Mouse (Mus musculus) liver, embryonic 14.5 days (tissue): Measurements from ENCODE around the gene Timm8b. TPM values are rescaled to one million over a fixed set of nuclear protein-coding genes. Genes with fewer than 3 reads are reported as not detected.

ENCODE experiments used
- ATAC-seq: fragments of 200-750 bp; cut with Nextera tagmentation; 2 replicates; pipeline ENCODE4 v1.8.0; 2017; ENCODE audit warnings: moderate number of reproducible peaks, mild to moderate bottlenecking, moderate library complexity; ENCODE audit not compliant: insufficient read depth
- DNase-seq, 3 experiments: peaks; one replicate each; pipeline ENCODE4 v3.0.0-alpha.2; 2012 to 2013; ENCODE audit warnings: low read depth in 3 of 3, low spot score in 3 of 3
- H3K27ac ChIP-seq: fragments of 300-500 bp; sonication (generic); 2 replicates; pipeline ENCODE4 v1.5.1; 2014; ENCODE audit warnings: moderate library complexity, mild to moderate bottlenecking, control low read depth, inconsistent platforms
- H3K27me3 ChIP-seq: fragments of 300-500 bp; sonication (generic); 2 replicates; pipeline ENCODE4 v1.6.1; 2014; ENCODE audit warnings: mild to moderate bottlenecking, low read length, moderate library complexity; ENCODE audit not compliant: control insufficient read depth, insufficient read depth
- H3K36me3 ChIP-seq: fragments of 300-500 bp; sonication (generic); replicated peaks from 2 replicates; pipeline ENCODE4 v1.6.1; 2014; ENCODE audit warnings: low read depth; ENCODE audit not compliant: control insufficient read depth, insufficient read depth
- H3K4me1 ChIP-seq, 2 experiments: fragments of 200-500 bp in 1 of 2; fragments of 300-500 bp in 1 of 2; sonication (generic) in 1 of 2; replicated peaks; 2 replicates each; pipeline ENCODE4 v1.6.1; 2012 to 2014; ENCODE audit warnings: antibody characterized with exemption in 1 of 2, inconsistent platforms in 1 of 2, low read length in 1 of 2; ENCODE audit not compliant: control insufficient read depth in 2 of 2, insufficient read depth in 2 of 2
- H3K4me2 ChIP-seq: fragments of 300-500 bp; sonication (generic); 2 replicates; pipeline ENCODE4 v1.6.1; 2014; ENCODE audit warnings: low read depth, mild to moderate bottlenecking, control low read depth, moderate library complexity
- H3K4me3 ChIP-seq, 2 experiments: fragments of 200-500 bp in 1 of 2; fragments of 300-500 bp in 1 of 2; sonication (generic) in 1 of 2; 2 replicates each; pipeline ENCODE4 v1.5.1; 2012 to 2014; ENCODE audit warnings: low read depth in 2 of 2, low read length in 2 of 2, mild to moderate bottlenecking in 2 of 2, control low read depth in 1 of 2, inconsistent platforms in 1 of 2, moderate library complexity in 1 of 2; ENCODE audit not compliant: insufficient read depth in 1 of 2
- H3K9ac ChIP-seq: fragments of 300-500 bp; sonication (generic); replicated peaks from 2 replicates; pipeline ENCODE4 v1.6.1; 2014; ENCODE audit warnings: mild to moderate bottlenecking, control low read depth, moderate library complexity
- H3K9me3 ChIP-seq: fragments of 300-500 bp; sonication (generic); 2 replicates; pipeline ENCODE4 v1.6.1; 2016; ENCODE audit warnings: low read length, mixed read lengths; ENCODE audit not compliant: control insufficient read depth
- CTCF ChIP-seq: IDR thresholded peaks from 2 replicates; pipeline ENCODE4 v1.5.1; 2016; ENCODE audit warnings: antibody characterized with exemption, low read depth, control low read depth
- EP300 ChIP-seq: IDR thresholded peaks from 2 replicates; pipeline ENCODE4 v1.6.1; 2016; ENCODE audit warnings: antibody characterized with exemption, low read depth
- whole genome bisulfite sequencing: fragments of 180-500 bp; shearing (Covaris S2); extraction: QIAGEN DNeasy Blood & Tissue Kit; methylation state at CpG from one replicate; pipeline ENCODE4 v1.1.7; 2014; ENCODE audit not compliant: insufficient replicate concordance; 5-methylcytosine and 5-hydroxymethylcytosine counted together
- polyA plus RNA-seq, 2 experiments: library from polyadenylated mRNA; depleted of rRNA in 1 of 2; stranded (reverse) in 1 of 2; unstranded in 1 of 2; fragments of >200 nt; fragmentation: Nextera tagmentation in 1 of 2; extraction: Ambion mirVana in 1 of 2; gene quantifications; 2 replicates each; pipeline versions ENCODE4 v1.2.1 to v1.2.3; 2012 to 2014

The Timm8b gene
- 111 and 153 TPM in 2 replicates for polyA plus RNA-seq (2012; rRNA removed)
- polyA plus RNA-seq (2014; fragmentation: Nextera tagmentation; extraction: Ambion mirVana) = 248 and 263 TPM in 2 replicates

GRCm38 (mm10) chr9:50603189-50603997 is at the start of gene Timm8b, which contains the start of gene Sdhd:
Timm8b (plus strand) TSS chr9:50603910.
Sdhd (minus strand) TSS chr9:50603812.
- H3K36me3 ChIP-seq = peaks cover 43% of the 10 kb centered on the region

GRCm38 (mm10) chr9:50554241-50555093 is 49.2 kb upstream of the Timm8b start, which contains the start of gene Il18:
Il18 (plus strand) TSS chr9:50554827.
- H3K4me1 ChIP-seq = no peaks in the 10 kb centered on the region
- no peak for TF ChIP-seq CTCF
- no peak for TF ChIP-seq EP300
- no peak within 1 kb of the TSS for H3K4me3 ChIP-seq
- ATAC-seq = no peak
- no peak within 1 kb of the TSS for H3K27ac ChIP-seq
- no peak for DNase-seq
- no peak within 1 kb of the TSS for H3K9ac ChIP-seq
- H3K36me3 ChIP-seq = no peaks in the 10 kb centered on the region
- no peaks in the 10 kb centered on the region for H3K27me3 ChIP-seq
- H3K9me3 ChIP-seq = no peaks in the 10 kb centered on the region
- no peak within 1 kb of the TSS for H3K4me2 ChIP-seq
- 28% methylated on average over 12 of the region's 12 CpGs for WGBS

More at GRCm38 (mm10) chr9:50603189-50603997, at the start of gene Timm8b, which contains the start of gene Sdhd:
- Histone ChIP-seq H3K4me1 (peaks cover 24 to 26% of the 10 kb centered on the region in 2 experiments), H3K27ac (peak within 1 kb of the TSS; percentile 71), H3K9me3 (no peaks in the 10 kb centered on the region), H3K27me3 (no peaks in the 10 kb centered on the region), H3K4me2 (peak within 1 kb of the TSS; percentile 87), H3K4me3 (peak within 1 kb of the TSS; percentile 84 to 96), H3K9ac (peak within 1 kb of the TSS; percentile 84)
- under 1% methylated on average over 48 of the region's 48 CpGs for WGBS
- TF ChIP-seq CTCF (no peak), EP300 (0 out of 2 replicates have a peak, but pooled peaks have one; percentile 7)
- ATAC-seq (peak; percentile 92), DNase-seq (peak; percentile 91 to 95 (median 92))

- no peaks in the 10 kb centered on the region for H3K4me1 ChIP-seq
- no peaks in the 10 kb centered on the region for H3K27me3 ChIP-seq
- TF ChIP-seq CTCF (no peak), EP300 (no peak)
- H3K36me3 ChIP-seq = no peaks in the 10 kb centered on the region
- H3K27ac ChIP-seq = no peak within 1 kb of the TSS
- no peaks in the 10 kb centered on the region for H3K9me3 ChIP-seq
- 51% methylated on average over 2 of the region's 2 CpGs for WGBS
- H3K9ac ChIP-seq = no peak within 1 kb of the TSS
- H3K4me3 ChIP-seq = no peak within 1 kb of the TSS
- no peak for DNase-seq
- no peak for ATAC-seq
- H3K4me2 ChIP-seq = no peak within 1 kb of the TSS
Observed at GRCm38 (mm10) chr9:50555094-50555446, 48.6 kb upstream of the Timm8b start, which contains the start of gene Bco2. Bco2 (minus strand) TSS chr9:50555181.

- WGBS = 80% methylated on average over 38 of the region's 38 CpGs
- Histone ChIP-seq H3K4me2 (no peak within 1 kb of the TSS), H3K27me3 (no peaks in the 10 kb centered on the region), H3K27ac (no peak within 1 kb of the TSS), H3K4me1 (peaks cover 0 to 2% of the 10 kb centered on the region in 2 experiments; a peak in 1 of 4 replicates), H3K4me3 (no peak within 1 kb of the TSS), H3K9ac (no peak within 1 kb of the TSS), H3K36me3 (no peaks in the 10 kb centered on the region), H3K9me3 (no peaks in the 10 kb centered on the region)
- DNase-seq (no peak), ATAC-seq (no peak)
- no peak for TF ChIP-seq CTCF
Observed at GRCm38 (mm10) chr9:50561145-50561917, 42.4 kb upstream of the Timm8b start, which contains the start of gene Tex12. Tex12 (minus strand) TSS chr9:50561325.
